Mouse (Mus musculus) hindbrain, embryonic 16.5 days (tissue): Measurements from ENCODE around the gene Tenm3. TPM values are rescaled to one million over a fixed set of nuclear protein-coding genes. Genes with fewer than 3 reads are reported as not detected.

Experiments used
- ATAC-seq: fragments of 200-750 bp; cut with Nextera tagmentation; 2 replicates; pipeline ENCODE4 v1.8.0; 2017; ENCODE audit warnings: moderate TSS enrichment, moderate library complexity
- H3K27ac ChIP-seq: fragments of 300-500 bp; sonication (generic); 2 replicates; pipeline ENCODE4 v1.5.1; 2014; ENCODE audit warnings: low read depth, mild to moderate bottlenecking, control low read depth, low read length, moderate library complexity
- H3K27me3 ChIP-seq: fragments of 300-500 bp; sonication (generic); replicated peaks from 2 replicates; pipeline ENCODE4 v1.6.1; 2014; ENCODE audit warnings: low read length; ENCODE audit not compliant: control insufficient read depth, insufficient read depth
- H3K36me3 ChIP-seq: fragments of 300-500 bp; sonication (generic); 2 replicates; pipeline ENCODE4 v1.6.1; 2014; ENCODE audit warnings: mild to moderate bottlenecking, low read length, moderate library complexity, mixed read lengths; ENCODE audit not compliant: control insufficient read depth, insufficient read depth
- H3K4me1 ChIP-seq: fragments of 300-500 bp; sonication (generic); 2 replicates; pipeline ENCODE4 v1.6.1; 2014; ENCODE audit warnings: low read depth, low read length; ENCODE audit not compliant: control insufficient read depth, insufficient read depth
- H3K4me2 ChIP-seq: fragments of 300-500 bp; sonication (generic); 2 replicates; pipeline ENCODE4 v1.6.1; 2014; ENCODE audit warnings: mild to moderate bottlenecking, low read length, control low read depth, moderate library complexity
- H3K4me3 ChIP-seq: fragments of 300-500 bp; sonication (generic); 2 replicates; pipeline ENCODE4 v1.5.1; 2014; ENCODE audit warnings: mild to moderate bottlenecking, low read length, control low read depth, moderate library complexity
- H3K9ac ChIP-seq: fragments of 300-500 bp; sonication (generic); 2 replicates; pipeline ENCODE4 v1.6.1; 2014; ENCODE audit warnings: low read depth, mild to moderate bottlenecking, control low read depth, low read length, moderate library complexity
- H3K9me3 ChIP-seq: fragments of 300-500 bp; sonication (generic); 2 replicates; pipeline ENCODE4 v1.6.1; 2014; ENCODE audit warnings: mild to moderate bottlenecking, low read length, moderate library complexity; ENCODE audit not compliant: control insufficient read depth
- WGBS: fragments of 180-500 bp; shearing (Covaris S2); extraction: QIAGEN DNeasy Blood & Tissue Kit; methylation state at CpG from one replicate; pipeline ENCODE4 v1.1.7; 2014; 5-methylcytosine and 5-hydroxymethylcytosine counted together
- polyA plus RNA-seq: library from polyadenylated mRNA; unstranded; fragments of >200 nt; fragmentation: Nextera tagmentation; extraction: Ambion mirVana; gene quantifications from 2 replicates; pipeline ENCODE4 v1.2.1, GENCODE M21; 2015

Gene Tenm3
- polyA plus RNA-seq, 1 experiment from 2014 or later, result 24.2 TPM

- no peak overlapping the region for H3K9ac ChIP-seq
- no peaks in the 10 kb centered on the region for H3K9me3 ChIP-seq
- ATAC-seq, result no peak
- no peak overlapping the region for H3K4me2 ChIP-seq
- WGBS, result 90% methylated on average over 10 of the region's 10 CpGs
- no peaks in the 10 kb centered on the region for H3K4me1 ChIP-seq
- no peak overlapping the region for H3K27ac ChIP-seq
- no peaks in the 10 kb centered on the region for H3K27me3 ChIP-seq
- no peaks in the 10 kb centered on the region for H3K36me3 ChIP-seq
- H3K4me3 ChIP-seq, result no peak overlapping the region
Measured at GRCm38 (mm10) chr8:48260265-48260664, 583.5 kb downstream of the Tenm3 start.

GRCm38 (mm10) chr8:48259832-48260231, 583.9 kb downstream of the Tenm3 start:
- Histone ChIP-seq H3K4me1 (no peaks in the 10 kb centered on the region), H3K27ac (no peak overlapping the region), H3K4me3 (no peak overlapping the region), H3K9ac (no peak overlapping the region), H3K36me3 (no peaks in the 10 kb centered on the region), H3K4me2 (no peak overlapping the region), H3K9me3 (no peaks in the 10 kb centered on the region), H3K27me3 (no peaks in the 10 kb centered on the region)
- WGBS, result 86% methylated on average over 6 of the region's 6 CpGs
- ATAC-seq, result no peak

- WGBS, result 78% methylated on average over 2 of the region's 2 CpGs
Measured at GRCm38 (mm10) chr8:48243876-48244275, 599.9 kb downstream of the Tenm3 start.

GRCm38 (mm10) chr8:48240917-48241531, 602.7 kb downstream of the Tenm3 start:
- 71% methylated on average over 6 of the region's 6 CpGs for WGBS
- no peaks in the 10 kb centered on the region for H3K4me1 ChIP-seq
- H3K9ac ChIP-seq, result no peak overlapping the region
- no peak for ATAC-seq
- no peaks in the 10 kb centered on the region for H3K27me3 ChIP-seq
- H3K4me3 ChIP-seq, result no peak overlapping the region
- H3K36me3 ChIP-seq, result peaks cover 5% of the 10 kb centered on the region
- no peak overlapping the region for H3K27ac ChIP-seq
- no peaks in the 10 kb centered on the region for H3K9me3 ChIP-seq
- no peak overlapping the region for H3K4me2 ChIP-seq

More at GRCm38 (mm10) chr8:48243876-48244275, 599.9 kb downstream of the Tenm3 start:
- Histone ChIP-seq H3K27ac (no peak overlapping the region), H3K9ac (no peak overlapping the region), H3K4me1 (no peaks in the 10 kb centered on the region), H3K36me3 (no peaks in the 10 kb centered on the region; the same call in 1 of the 2 replicates), H3K4me2 (no peak overlapping the region), H3K27me3 (no peaks in the 10 kb centered on the region), H3K9me3 (no peaks in the 10 kb centered on the region), H3K4me3 (no peak overlapping the region)
- ATAC-seq, result no peak

- WGBS, result 87% methylated on average over 5 of the region's 5 CpGs
- Histone ChIP-seq H3K9ac (no peak overlapping the region), H3K36me3 (peaks cover 16% of the 10 kb centered on the region), H3K27ac (no peak overlapping the region), H3K27me3 (no peaks in the 10 kb centered on the region), H3K9me3 (peaks cover 6% of the 10 kb centered on the region), H3K4me3 (no peak overlapping the region), H3K4me2 (no peak overlapping the region), H3K4me1 (no peaks in the 10 kb centered on the region; the same call in 1 of the 2 replicates)
- ATAC-seq, result no peak
Measured at GRCm38 (mm10) chr8:48236968-48237367, 606.8 kb downstream of the Tenm3 start.

GRCm38 (mm10) chr8:48232927-48233326, 610.8 kb downstream of the Tenm3 start:
- 71% methylated on average over 7 of the region's 7 CpGs for WGBS
- H3K36me3 ChIP-seq, result peaks cover 29% of the 10 kb centered on the region

GRCm38 (mm10) chr8:48231882-48232281, 611.9 kb downstream of the Tenm3 start:
- no peaks in the 10 kb centered on the region for H3K27me3 ChIP-seq
- H3K9me3 ChIP-seq, result peaks cover 6% of the 10 kb centered on the region
- no peak overlapping the region for H3K4me3 ChIP-seq
- ATAC-seq, result no peak
- no peak overlapping the region for H3K9ac ChIP-seq
- 81% methylated on average over 9 of the region's 9 CpGs for WGBS
- H3K4me2 ChIP-seq, result no peak overlapping the region
- H3K27ac ChIP-seq, result no peak overlapping the region
- peaks cover 29% of the 10 kb centered on the region for H3K36me3 ChIP-seq
- H3K4me1 ChIP-seq, result no peaks in the 10 kb centered on the region; the same call in 1 of the 2 replicates

More at GRCm38 (mm10) chr8:48232927-48233326, 610.8 kb downstream of the Tenm3 start:
- H3K27me3 ChIP-seq, result no peaks in the 10 kb centered on the region
- H3K9me3 ChIP-seq, result peaks cover 6% of the 10 kb centered on the region
- ATAC-seq, result no peak
- H3K4me3 ChIP-seq, result no peak overlapping the region
- H3K27ac ChIP-seq, result no peak overlapping the region
- no peaks in the 10 kb centered on the region; the same call in 1 of the 2 replicates for H3K4me1 ChIP-seq
- H3K9ac ChIP-seq, result no peak overlapping the region
- H3K4me2 ChIP-seq, result no peak overlapping the region

GRCm38 (mm10) chr8:48231389-48231788, 612.4 kb downstream of the Tenm3 start:
- Histone ChIP-seq H3K4me1 (no peaks in the 10 kb centered on the region; the same call in 1 of the 2 replicates), H3K27me3 (no peaks in the 10 kb centered on the region), H3K9me3 (peaks cover 6% of the 10 kb centered on the region), H3K4me2 (no peak overlapping the region), H3K36me3 (peaks cover 28% of the 10 kb centered on the region), H3K9ac (no peak overlapping the region), H3K27ac (no peak overlapping the region), H3K4me3 (no peak overlapping the region)
- 78% methylated on average over 9 of the region's 9 CpGs for WGBS
- ATAC-seq, result no peak

- Histone ChIP-seq H3K4me2 (no peak overlapping the region), H3K36me3 (peaks cover 13% of the 10 kb centered on the region), H3K9ac (no peak overlapping the region), H3K9me3 (no peaks in the 10 kb centered on the region; the same call in 1 of the 2 replicates), H3K27me3 (no peaks in the 10 kb centered on the region), H3K4me3 (no peak overlapping the region), H3K4me1 (peaks cover 8% of the 10 kb centered on the region), H3K27ac (no peak overlapping the region)
- 95% methylated on average over 35 of the region's 35 CpGs for WGBS
- no peak for ATAC-seq
Measured at GRCm38 (mm10) chr8:48228676-48229075, 615.1 kb downstream of the Tenm3 start.
